Mouse (Mus musculus): ENCODE results near the gene Cyp26b1.
"Not testable (repeated sequence)": the region's sequence is repeated elsewhere in the genome, so short reads cannot be mapped to it uniquely, and the experiment has no call there.

Cyp26b1 gene

DNA sequence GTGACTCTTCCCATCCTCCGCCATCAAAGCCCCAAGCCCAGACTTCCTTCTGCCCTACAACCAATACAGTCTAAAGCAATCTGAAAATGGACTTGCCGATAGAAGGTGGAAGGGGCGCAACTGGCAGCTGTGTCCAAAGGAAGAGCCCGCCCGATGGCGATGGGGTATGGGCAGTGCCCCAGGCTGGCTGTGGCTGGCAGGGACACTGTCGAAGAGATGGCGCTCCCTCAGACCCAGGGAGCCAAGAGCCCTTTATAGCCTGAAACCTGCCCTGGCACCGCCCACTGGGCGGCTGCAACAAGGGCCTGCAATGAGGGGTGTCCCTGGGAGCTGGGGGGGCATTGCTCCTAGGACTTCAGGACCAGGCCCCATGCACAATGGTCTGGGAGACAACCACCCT, at the start of gene Cyp26b1:
Gene Cyp26b1 (minus strand): TSS at position 216 of the 400 bp plus-strand sequence.
- DNase-seq: no peak

- DNase-seq: no peak
Observed at GRCm38 (mm10) chr6:84641062-84641431, 47.3 kb upstream of the Cyp26b1 start.

GRCm38 (mm10) chr6:84640324-84641061, 46.8 kb upstream of the Cyp26b1 start:
- DNase-seq: no peak

DNA sequence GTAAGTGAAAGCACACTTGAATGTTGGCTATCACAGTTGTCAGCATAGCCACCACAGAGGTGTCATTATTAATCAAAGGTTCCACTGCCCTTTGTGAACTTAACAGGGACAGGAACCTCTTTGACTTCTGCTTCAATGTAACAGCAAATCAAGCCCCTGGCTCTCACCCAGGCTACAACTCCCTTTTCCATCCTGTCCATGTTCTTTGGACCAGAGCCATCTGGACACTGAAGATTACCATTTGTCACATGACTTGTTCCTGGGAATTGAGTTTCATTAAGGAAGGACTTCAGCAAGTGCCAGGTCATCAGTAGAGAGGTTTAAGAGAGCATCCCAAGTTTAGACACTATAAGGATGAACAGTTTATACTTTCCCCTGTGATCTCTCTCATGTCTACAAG, 44.5 kb upstream of the Cyp26b1 start:
- no peak for DNase-seq

GRCm38 (mm10) chr6:84631588-84631987, 37.9 kb upstream of the Cyp26b1 start:
- no peak for DNase-seq

GRCm38 (mm10) chr6:84630276-84630675, 36.6 kb upstream of the Cyp26b1 start:
- DNase-seq: no peak

DNA sequence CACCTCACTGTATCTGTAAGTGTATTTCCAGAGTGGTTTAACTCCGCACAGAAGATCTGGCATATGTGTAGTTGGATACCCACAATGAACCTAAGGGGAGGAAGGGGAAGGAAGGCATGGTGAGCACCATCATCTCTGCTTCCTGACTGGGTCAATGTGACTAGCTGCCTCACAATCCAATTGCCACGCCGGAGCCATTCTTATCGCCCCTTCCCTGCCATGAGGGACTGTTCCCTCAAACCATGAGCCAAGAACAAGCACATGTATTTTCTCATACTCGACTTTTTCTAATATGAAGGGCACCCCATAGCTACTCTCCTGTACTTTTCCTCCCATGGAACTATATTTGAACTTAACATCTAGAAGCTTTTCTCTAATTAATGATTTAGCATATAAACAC, 35.1 kb upstream of the Cyp26b1 start:
- DNase-seq: no peak

GRCm38 (mm10) chr6:84626398-84626797, 32.7 kb upstream of the Cyp26b1 start:
- DNase-seq: no peak

DNA sequence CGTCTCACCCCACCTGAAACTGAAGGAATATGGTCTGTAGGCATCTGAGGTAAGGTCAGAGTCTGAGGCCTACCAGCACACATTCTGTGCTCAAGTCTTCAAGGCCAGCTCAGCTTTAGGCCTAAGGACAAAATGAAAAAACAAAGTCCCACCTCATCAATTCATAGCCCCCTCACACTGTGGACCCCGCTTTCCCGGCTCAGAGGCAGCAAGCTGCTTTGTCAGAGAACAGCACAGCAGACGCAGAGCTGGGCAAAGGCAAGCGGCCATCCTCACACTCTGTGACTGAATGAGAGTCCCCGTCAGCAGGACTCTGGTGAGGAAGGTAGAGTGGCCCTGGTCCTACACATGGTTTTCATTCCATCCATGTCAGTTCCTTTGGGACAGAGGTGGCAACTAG, 25.5 kb upstream of the Cyp26b1 start:
- DNase-seq: no peak

GRCm38 (mm10) chr6:84617051-84617450, 23.3 kb upstream of the Cyp26b1 start:
- DNase-seq: no peak

GRCm38 (mm10) chr6:84616586-84616985, 22.9 kb upstream of the Cyp26b1 start:
- no peak for DNase-seq

GRCm38 (mm10) chr6:84613561-84613960, 19.9 kb upstream of the Cyp26b1 start:
- no peak for DNase-seq

DNA sequence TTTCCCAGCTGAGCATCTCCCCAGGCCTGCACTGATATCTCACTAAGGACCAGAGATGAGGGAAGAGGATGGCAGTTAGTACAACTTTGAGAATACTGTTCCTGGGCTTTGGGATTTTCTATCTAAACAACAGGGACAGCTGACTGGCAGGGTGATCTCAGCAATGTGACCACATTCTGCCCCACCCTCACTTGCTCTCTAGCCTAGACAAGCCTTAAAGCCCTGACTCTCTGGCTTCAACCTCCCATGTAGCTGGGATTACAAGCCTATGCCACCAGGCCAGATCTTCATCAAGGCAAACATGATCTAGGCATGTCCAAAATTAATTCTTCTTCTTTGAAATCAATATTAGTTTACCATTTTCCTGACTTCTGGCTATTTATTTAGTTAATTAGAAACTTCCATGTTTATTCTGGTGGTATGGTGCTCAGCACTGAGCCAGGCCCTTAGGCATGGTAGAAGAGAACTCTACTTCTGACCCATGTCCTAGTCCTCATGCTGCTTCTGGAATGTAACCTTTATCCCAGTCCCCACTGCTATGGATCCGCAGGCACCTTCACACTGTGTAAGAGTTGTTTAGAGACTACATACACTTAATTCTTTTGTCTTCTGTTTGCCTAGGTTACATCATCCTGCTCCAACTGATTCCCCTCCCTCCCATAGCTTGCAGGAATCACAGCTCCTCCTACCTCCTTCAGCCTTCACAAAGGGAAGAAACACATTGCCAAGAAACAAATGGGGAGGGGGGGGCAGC, 7.6 kb upstream of the Cyp26b1 start:
- DNase-seq: no peak

- DNase-seq: not testable (repeated sequence)
Observed at GRCm38 (mm10) chr6:84599296-84599695, 5.6 kb upstream of the Cyp26b1 start.

DNA sequence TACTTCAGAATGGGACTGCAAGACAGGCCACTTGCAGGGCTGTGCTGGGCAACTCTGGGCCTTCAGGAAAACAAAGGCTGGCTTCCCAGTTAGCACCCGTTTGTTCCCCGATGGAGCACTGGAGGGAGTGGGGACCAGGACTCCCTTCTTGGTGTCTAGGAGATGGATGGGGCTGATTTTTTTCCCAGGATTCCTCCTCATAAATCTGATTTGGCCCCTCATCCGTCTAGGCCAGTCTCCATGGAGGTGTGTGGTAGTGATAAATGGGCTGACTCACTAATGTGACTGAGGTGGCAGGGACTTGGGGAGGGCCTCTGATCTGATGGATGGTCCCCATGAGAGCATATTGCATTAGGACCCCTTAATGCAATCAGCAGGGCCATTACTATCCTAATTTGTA, 5.0 kb upstream of the Cyp26b1 start:
- no peak for DNase-seq

GRCm38 (mm10) chr6:84594626-84595025, 918 bp upstream of the Cyp26b1 start:
- no peak for DNase-seq

GRCm38 (mm10) chr6:84590961-84591745, 2.6 kb downstream of the Cyp26b1 start:
- no peak for DNase-seq

DNA sequence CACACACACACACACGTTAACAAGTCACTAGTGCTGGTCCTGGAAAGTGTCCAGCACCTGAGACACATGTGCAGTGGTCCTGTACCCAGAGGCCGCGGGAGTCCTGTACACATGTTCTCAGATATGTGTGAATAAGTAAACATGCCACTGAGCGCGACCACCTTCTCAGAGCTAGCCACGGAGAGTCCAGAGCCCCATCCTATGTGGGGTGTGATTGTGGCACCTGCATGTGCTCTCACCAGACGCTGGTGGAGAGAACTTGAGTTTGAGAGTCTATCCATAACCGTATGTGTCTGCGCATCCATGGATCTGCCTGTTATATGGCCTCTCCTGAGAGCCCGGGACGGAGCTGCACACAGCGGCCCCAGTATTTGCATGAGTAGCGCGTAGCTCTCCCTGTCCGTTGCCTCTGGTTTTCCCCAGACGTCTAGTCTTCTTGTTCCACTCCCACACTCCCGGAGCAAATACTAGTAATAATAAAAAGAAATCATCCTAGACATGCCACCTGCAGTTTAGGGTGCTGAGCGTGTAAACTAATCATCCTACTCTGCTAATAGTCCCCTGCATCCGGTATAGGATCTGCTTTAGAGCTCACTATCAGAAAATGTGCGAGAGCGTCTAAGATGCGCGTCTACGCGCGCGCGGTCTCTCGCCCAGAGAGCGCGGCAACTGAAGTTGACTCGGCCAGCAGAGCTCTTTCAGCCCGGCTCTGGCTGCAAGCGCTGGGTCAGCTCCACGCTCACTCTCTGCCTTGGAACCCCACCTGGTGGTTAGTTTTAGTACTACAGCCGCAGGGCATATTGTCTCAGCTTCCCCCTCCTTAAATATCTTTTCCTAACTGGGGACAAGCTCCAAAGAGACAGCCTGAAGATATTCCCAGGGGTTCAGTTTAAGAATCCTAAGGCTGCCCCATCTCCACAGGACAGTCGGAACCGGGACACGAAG, 3.7 kb downstream of the Cyp26b1 start:
- DNase-seq: peak; percentile 34 to 70

DNA sequence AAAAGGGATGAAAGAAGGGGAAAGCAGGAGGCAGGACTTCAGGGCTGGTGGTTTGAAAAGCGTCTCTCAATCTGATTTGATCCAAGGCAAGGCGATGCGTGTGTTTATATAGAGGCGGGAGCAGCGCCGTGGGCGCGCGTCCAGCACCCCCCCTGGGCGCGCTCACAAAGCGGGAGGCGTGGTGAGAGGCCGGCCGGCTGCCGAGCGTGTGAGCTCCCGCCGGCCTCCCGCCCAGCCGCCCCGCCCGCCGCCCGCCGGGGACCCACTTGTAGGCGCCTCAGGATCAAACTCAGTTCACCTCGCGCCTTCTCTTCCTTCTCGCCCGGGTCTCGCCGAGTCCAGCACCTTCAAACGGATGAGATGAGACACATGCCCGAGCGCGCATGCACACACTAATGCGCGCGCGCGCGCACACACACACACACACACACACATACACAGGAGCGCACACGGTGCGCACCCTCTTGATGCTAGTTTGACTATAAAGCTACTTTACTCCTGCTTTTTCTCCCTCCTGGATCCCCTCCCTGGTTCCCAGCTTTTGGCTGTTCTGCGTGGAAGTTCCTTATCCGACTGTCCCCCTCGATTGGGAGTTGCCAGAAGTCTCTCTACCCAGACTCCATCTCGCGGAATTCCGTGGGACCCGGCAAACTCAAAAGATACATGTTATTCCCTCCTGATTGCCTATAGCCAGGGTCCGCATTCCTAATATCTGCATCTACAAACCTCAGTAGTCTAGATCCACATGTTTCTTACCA, 4.6 kb downstream of the Cyp26b1 start:
- DNase-seq: no peak

- no peak for DNase-seq
Observed at GRCm38 (mm10) chr6:84588221-84588894, 5.3 kb downstream of the Cyp26b1 start.
